Mouse (Mus musculus): ENCODE measurements around the gene Slc44a3.
A peak's percentile ranks its signal among the peaks of the same experiment; 100 is the strongest.

Slc44a3 gene

GRCm38 (mm10) chr3:121531370-121532148 lies 645 bp downstream of the Slc44a3 start:
- TF ChIP-seq GATA4 (IDR thresholded peaks at IDR 0.05; ENCODE audit: insufficient replicate concordance, low read length), result no peak

GRCm38 (mm10) chr3:121530546-121531258 lies 1.5 kb downstream of the Slc44a3 start:
- TF ChIP-seq GATA4 (IDR thresholded peaks at IDR 0.05; ENCODE audit: insufficient replicate concordance, low read length), result no peak

- no peak for TF ChIP-seq GATA4 (IDR thresholded peaks at IDR 0.05; ENCODE audit: insufficient replicate concordance, low read length)
Measured at GRCm38 (mm10) chr3:121526096-121527093, 5.8 kb downstream of the Slc44a3 start.

GRCm38 (mm10) chr3:121521633-121522125 lies 10.5 kb downstream of the Slc44a3 start:
- no peak for TF ChIP-seq GATA4 (IDR thresholded peaks at IDR 0.05; ENCODE audit: insufficient replicate concordance, low read length)

GRCm38 (mm10) chr3:121521123-121521522 lies 11.1 kb downstream of the Slc44a3 start:
- no peak for TF ChIP-seq GATA4 (IDR thresholded peaks at IDR 0.05; ENCODE audit: insufficient replicate concordance, low read length)

GRCm38 (mm10) chr3:121517030-121517429 lies 15.2 kb downstream of the Slc44a3 start:
- TF ChIP-seq GATA4 (IDR thresholded peaks at IDR 0.05; ENCODE audit: insufficient replicate concordance, low read length), result no peak

GRCm38 (mm10) chr3:121509141-121509540 lies 23.1 kb downstream of the Slc44a3 start:
- no peak for TF ChIP-seq GATA4 (IDR thresholded peaks at IDR 0.05; ENCODE audit: insufficient replicate concordance, low read length)

- TF ChIP-seq GATA4 (IDR thresholded peaks at IDR 0.05; ENCODE audit: insufficient replicate concordance, low read length), result no peak
Measured at GRCm38 (mm10) chr3:121507678-121508077, 24.5 kb downstream of the Slc44a3 start.

GRCm38 (mm10) chr3:121506756-121507155 lies 25.4 kb downstream of the Slc44a3 start:
- TF ChIP-seq GATA4 (IDR thresholded peaks at IDR 0.05; ENCODE audit: insufficient replicate concordance, low read length), result no peak

GRCm38 (mm10) chr3:121506175-121506574 lies 26.0 kb downstream of the Slc44a3 start:
- no peak for TF ChIP-seq GATA4 (IDR thresholded peaks at IDR 0.05; ENCODE audit: insufficient replicate concordance, low read length)

GRCm38 (mm10) chr3:121504927-121505487 lies 27.2 kb downstream of the Slc44a3 start:
- TF ChIP-seq GATA4 (IDR thresholded peaks at IDR 0.05; ENCODE audit: insufficient replicate concordance, low read length), result no peak

GRCm38 (mm10) chr3:121500734-121501133 lies 31.5 kb downstream of the Slc44a3 start:
- peak; percentile 91 for TF ChIP-seq GATA4 (IDR thresholded peaks at IDR 0.05; ENCODE audit: insufficient replicate concordance, low read length)

GRCm38 (mm10) chr3:121500225-121500624 lies 32.0 kb downstream of the Slc44a3 start:
- TF ChIP-seq GATA4 (IDR thresholded peaks at IDR 0.05; ENCODE audit: insufficient replicate concordance, low read length), result no peak

- no peak for TF ChIP-seq GATA4 (IDR thresholded peaks at IDR 0.05; ENCODE audit: insufficient replicate concordance, low read length)
Measured at GRCm38 (mm10) chr3:121493997-121494421, 38.2 kb downstream of the Slc44a3 start.

GRCm38 (mm10) chr3:121492026-121492425 lies 40.2 kb downstream of the Slc44a3 start:
- TF ChIP-seq GATA4 (IDR thresholded peaks at IDR 0.05; ENCODE audit: insufficient replicate concordance, low read length), result no peak

Measured in liver, adult (tissue).